Mouse (Mus musculus): ENCODE measurements at regions not wholly inside any gene's neighbourhood (a gene's known extent, or its start where the extent isn't known, plus 50 kb on each side); places are given as distances from the start of the nearest gene placed in this dataset.
A peak's percentile ranks its signal among the peaks of the same experiment; 100 is the strongest.

- DNase-seq (ENCODE audit: low spot score in 2 of 2): no peak
Observed at GRCm38 (mm10) chr13:40652916-40653315, 85.3 kb downstream of the Tfap2a start.

- DNase-seq (ENCODE audit: low spot score in 2 of 2): peak in 1 of 2 experiments; percentile 13
Observed at GRCm38 (mm10) chr13:40651056-40651455, 87.1 kb downstream of the Tfap2a start.

- DNase-seq (ENCODE audit: low spot score in 2 of 2): no peak
Observed at GRCm38 (mm10) chr13:40650036-40650709, 88.0 kb downstream of the Tfap2a start.

GRCm38 (mm10) chr13:40649096-40650035 is 88.8 kb downstream of the Tfap2a start:
- no peak for DNase-seq (ENCODE audit: low spot score in 2 of 2)

- no peak for DNase-seq (ENCODE audit: low spot score in 2 of 2)
Observed at GRCm38 (mm10) chr13:40646131-40646530, 92.0 kb downstream of the Tfap2a start.

- DNase-seq (ENCODE audit: low spot score in 2 of 2): no peak
Observed at GRCm38 (mm10) chr13:40645646-40646045, 92.5 kb downstream of the Tfap2a start.

- no peak for DNase-seq (ENCODE audit: low spot score in 2 of 2)
Observed at GRCm38 (mm10) chr13:40642931-40643330, 95.2 kb downstream of the Tfap2a start.

GRCm38 (mm10) chr13:40637269-40637668 is 100.9 kb downstream of the Tfap2a start:
- DNase-seq (ENCODE audit: low spot score in 2 of 2): no peak

- no peak for DNase-seq (ENCODE audit: low spot score in 2 of 2)
Observed at GRCm38 (mm10) chr13:40617881-40618280, 120.3 kb downstream of the Tfap2a start.

- DNase-seq (ENCODE audit: low spot score in 2 of 2): no peak
Observed at GRCm38 (mm10) chr13:40608526-40608925, 129.7 kb downstream of the Tfap2a start.

- DNase-seq (ENCODE audit: low spot score in 2 of 2): no peak
Observed at GRCm38 (mm10) chr13:40606405-40607271, 131.5 kb downstream of the Tfap2a start.

- DNase-seq (ENCODE audit: low spot score in 2 of 2): no peak
Observed at GRCm38 (mm10) chr13:40605686-40606404, 132.3 kb downstream of the Tfap2a start.

- DNase-seq (ENCODE audit: low spot score in 2 of 2): no peak
Observed at GRCm38 (mm10) chr13:40574981-40575745, 163.0 kb downstream of the Tfap2a start.

GRCm38 (mm10) chr13:40569461-40569860 is 168.7 kb downstream of the Tfap2a start:
- DNase-seq (ENCODE audit: low spot score in 2 of 2): no peak

- no peak for DNase-seq (ENCODE audit: low spot score in 2 of 2)
Observed at GRCm38 (mm10) chr13:40567821-40568220, 170.4 kb downstream of the Tfap2a start.

- no peak for DNase-seq (ENCODE audit: low spot score in 2 of 2)
Observed at GRCm38 (mm10) chr13:40564351-40564750, 173.8 kb downstream of the Tfap2a start.

- no peak for DNase-seq (ENCODE audit: low spot score in 2 of 2)
Observed at GRCm38 (mm10) chr13:40554368-40554767, 183.8 kb downstream of the Tfap2a start.

- no peak for DNase-seq (ENCODE audit: low spot score in 2 of 2)
Observed at GRCm38 (mm10) chr13:40525501-40525900, 164.3 kb upstream of the Ofcc1 start.

- no peak for DNase-seq (ENCODE audit: low spot score in 2 of 2)
Observed at GRCm38 (mm10) chr13:40523115-40523514, 161.9 kb upstream of the Ofcc1 start.

- DNase-seq (ENCODE audit: low spot score in 2 of 2): no peak
Observed at GRCm38 (mm10) chr13:40518180-40518579, 156.9 kb upstream of the Ofcc1 start.

All from spleen, postnatal 10 days (tissue).